Mouse (Mus musculus) cerebellum, adult 11 months (tissue): Measurements from ENCODE around the gene Tysnd1.

Source experiments
- DNase-seq: peaks from one replicate; pipeline ENCODE4 v3.0.0; 2022

Gene Tysnd1

DNA sequence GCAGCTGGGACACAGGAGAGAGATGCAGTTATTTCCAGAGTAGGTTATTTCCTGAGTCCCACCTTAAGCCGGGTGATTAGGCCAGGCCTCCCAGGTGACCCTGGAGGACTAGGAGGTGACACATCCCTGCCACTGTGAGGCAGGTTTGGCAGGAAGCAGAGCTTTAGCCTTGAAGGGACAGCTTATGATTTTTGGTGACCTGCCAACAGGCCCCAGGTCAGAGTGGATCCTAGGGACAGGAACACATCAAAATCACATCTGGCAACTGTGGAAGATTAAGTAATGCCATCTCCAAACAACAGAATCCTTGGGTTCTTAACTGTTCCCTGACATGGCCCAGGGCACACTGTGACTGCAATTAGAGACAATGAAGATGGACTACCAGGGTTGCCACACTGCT, 46.0 kb downstream of the Tysnd1 start:
- DNase-seq: no peak

GRCm38 (mm10) chr10:61741873-61742272, 46.6 kb downstream of the Tysnd1 start:
- DNase-seq: no peak

DNA sequence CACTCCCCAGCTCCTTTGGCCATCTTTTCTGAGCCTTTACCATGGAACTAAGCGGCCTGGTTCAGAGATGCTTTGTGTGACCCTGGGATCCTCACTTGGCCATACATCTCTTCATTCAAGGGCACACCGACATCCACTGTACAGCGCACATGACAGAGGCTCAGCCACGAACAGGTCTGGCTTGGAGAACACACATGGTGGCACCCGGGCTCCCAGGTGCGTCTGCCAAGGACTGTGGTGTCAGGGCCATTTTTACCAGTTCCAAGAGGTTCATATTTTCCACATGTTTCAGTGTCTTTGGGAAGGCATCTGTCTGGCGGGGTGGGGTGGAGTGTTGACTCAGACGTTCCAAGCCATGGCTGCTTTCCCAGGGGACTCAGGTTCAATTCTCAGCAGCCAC, 47.0 kb downstream of the Tysnd1 start:
- DNase-seq: no peak

- DNase-seq: no peak
Measured at GRCm38 (mm10) chr10:61745133-61745532, 49.8 kb downstream of the Tysnd1 start.

- DNase-seq: no peak
Measured at GRCm38 (mm10) chr10:61747302-61747701, 52.0 kb downstream of the Tysnd1 start.

- no peak for DNase-seq
Measured at GRCm38 (mm10) chr10:61750014-61750413, 54.7 kb downstream of the Tysnd1 start.

DNA sequence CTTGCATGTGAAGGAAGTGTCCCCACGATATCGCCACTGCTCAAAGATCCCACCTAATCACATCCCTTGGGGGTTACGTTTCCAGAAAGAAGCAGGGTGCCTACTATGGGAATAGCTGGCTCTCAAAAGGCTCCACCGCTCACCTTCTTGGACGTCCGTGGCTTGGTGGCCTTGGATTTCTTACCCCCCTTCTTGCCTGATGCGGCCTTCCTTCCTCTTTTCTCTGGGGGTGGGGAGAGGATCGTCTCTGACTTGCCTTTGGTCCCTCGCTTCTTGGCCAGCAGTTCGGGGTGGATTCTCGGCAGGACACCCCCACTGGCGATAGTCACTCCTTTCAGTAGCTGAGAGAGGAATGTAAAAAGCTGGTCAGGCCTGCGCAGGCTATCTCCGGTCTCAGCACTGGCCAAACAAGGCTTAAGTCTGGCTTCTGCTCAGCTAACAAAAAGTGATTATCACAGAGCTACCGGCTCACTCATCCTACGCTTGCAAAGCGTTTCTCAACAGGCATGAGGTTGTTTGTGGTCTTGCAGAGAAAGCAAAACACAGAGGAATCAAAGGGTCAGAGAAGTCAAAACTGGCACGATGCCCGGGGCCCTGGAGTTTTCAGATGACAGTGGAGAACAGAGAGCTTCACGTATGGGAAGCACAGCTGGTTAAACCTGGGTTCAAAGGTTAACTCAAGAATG, 56.4 kb downstream of the Tysnd1 start:
- no peak for DNase-seq
